Mouse (Mus musculus) cortical plate, adult 2 months (tissue): ENCODE measurements at regions not wholly inside any gene's neighbourhood (a gene's known extent, or its start where the extent isn't known, plus 50 kb on each side); places are given as distances from the start of the nearest gene placed in this dataset.

Source experiments
- CTCF ChIP-seq: fragments of 200-500 bp; IDR thresholded peaks from 2 replicates; pipeline ENCODE4 v1.5.1; 2011; ENCODE audit warnings: mild to moderate bottlenecking, control low read depth, low read length; ENCODE audit not compliant: insufficient read depth; ENCODE audit errors: extremely low read depth
- POLR2A ChIP-seq: fragments of 200-500 bp; IDR thresholded peaks from 2 replicates; pipeline ENCODE4 v1.6.1; 2011; ENCODE audit warnings: mild to moderate bottlenecking, low read length, control low read depth; ENCODE audit not compliant: insufficient read depth; ENCODE audit errors: extremely low read depth

DNA sequence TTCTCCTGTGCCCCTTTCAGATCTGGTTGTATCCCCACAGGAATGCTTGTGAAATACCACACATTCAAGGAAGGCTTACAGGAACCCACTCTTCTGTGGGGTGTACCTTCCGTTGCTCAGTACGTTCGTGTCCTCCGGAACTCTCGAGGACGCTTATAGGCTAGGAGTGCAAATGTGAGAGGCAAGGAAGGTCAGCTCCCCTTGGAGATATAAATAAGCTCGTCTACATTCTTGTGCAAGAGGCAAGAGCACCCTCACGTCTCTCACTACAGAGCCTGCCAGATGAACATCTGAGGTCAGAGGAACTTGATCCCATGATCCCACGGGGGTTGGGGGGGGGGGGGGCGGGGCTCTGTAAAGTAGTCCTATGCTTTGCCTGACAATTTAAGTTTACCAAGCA, 382.0 kb upstream of the Arid1b start:
- TF ChIP-seq CTCF (no peak), POLR2A (no peak)
